Mouse (Mus musculus): ENCODE results near the gene Prune1. TPM values are rescaled to one million over a fixed set of nuclear protein-coding genes. Genes with fewer than 3 reads are reported as not detected.

The Prune1 gene
- polyA plus RNA-seq, 1 experiment: 24.8 TPM

- Histone ChIP-seq H3K4me1 (ENCODE audit: control insufficient read depth, insufficient read depth, low read length) (no peaks in the 10 kb centered on the region), H3K4me3 (ENCODE audit: insufficient read depth, low read length) (no peak overlapping the region), H3K27ac (ENCODE audit: insufficient read depth, low read length) (no peak overlapping the region)
- TF ChIP-seq POLR2A (IDR thresholded peaks at IDR 0.05; ENCODE audit: extremely low read depth, insufficient read depth, low read length): no peak
- no peak for TF ChIP-seq CTCF (IDR thresholded peaks at IDR 0.05; ENCODE audit: extremely low read depth, insufficient read depth, low read length)
Measured at GRCm38 (mm10) chr3:95310496-95310895, 28.6 kb upstream of the Prune1 start.

GRCm38 (mm10) chr3:95307100-95307499, 25.2 kb upstream of the Prune1 start, which contains the start of gene Anxa9:
Gene Anxa9, minus strand, starts transcription at chr3:95307176.
- TF ChIP-seq POLR2A (IDR thresholded peaks at IDR 0.05; ENCODE audit: extremely low read depth, insufficient read depth, low read length) (no peak), CTCF (IDR thresholded peaks at IDR 0.05; ENCODE audit: extremely low read depth, insufficient read depth, low read length) (no peak)
- no peaks in the 10 kb centered on the region for H3K4me1 ChIP-seq (ENCODE audit: control insufficient read depth, insufficient read depth, low read length)

GRCm38 (mm10) chr3:95306244-95306643, 24.4 kb upstream of the Prune1 start:
- no peaks in the 10 kb centered on the region for H3K4me1 ChIP-seq (ENCODE audit: control insufficient read depth, insufficient read depth, low read length)
- H3K27ac ChIP-seq (ENCODE audit: insufficient read depth, low read length): no peak overlapping the region
- TF ChIP-seq CTCF (IDR thresholded peaks at IDR 0.05; ENCODE audit: extremely low read depth, insufficient read depth, low read length): no peak
- no peak for TF ChIP-seq POLR2A (IDR thresholded peaks at IDR 0.05; ENCODE audit: extremely low read depth, insufficient read depth, low read length)
- no peak overlapping the region for H3K4me3 ChIP-seq (ENCODE audit: insufficient read depth, low read length)

More at GRCm38 (mm10) chr3:95307100-95307499, 25.2 kb upstream of the Prune1 start, which contains the start of gene Anxa9:
- H3K4me3 ChIP-seq (ENCODE audit: insufficient read depth, low read length): no peak within 1 kb of the TSS
- H3K27ac ChIP-seq (ENCODE audit: insufficient read depth, low read length): no peak within 1 kb of the TSS

- TF ChIP-seq CTCF (IDR thresholded peaks at IDR 0.05; ENCODE audit: extremely low read depth, insufficient read depth, low read length): no peak
- no peak for TF ChIP-seq POLR2A (IDR thresholded peaks at IDR 0.05; ENCODE audit: extremely low read depth, insufficient read depth, low read length)
- Histone ChIP-seq H3K27ac (ENCODE audit: insufficient read depth, low read length) (no peak overlapping the region), H3K4me1 (ENCODE audit: control insufficient read depth, insufficient read depth, low read length) (no peaks in the 10 kb centered on the region)
Measured at GRCm38 (mm10) chr3:95301204-95301796, 19.4 kb upstream of the Prune1 start.

GRCm38 (mm10) chr3:95298018-95298417, 16.1 kb upstream of the Prune1 start:
- no peak for TF ChIP-seq CTCF (IDR thresholded peaks at IDR 0.05; ENCODE audit: extremely low read depth, insufficient read depth, low read length)
- TF ChIP-seq POLR2A (IDR thresholded peaks at IDR 0.05; ENCODE audit: extremely low read depth, insufficient read depth, low read length): no peak
- H3K27ac ChIP-seq (ENCODE audit: insufficient read depth, low read length): no peak overlapping the region
- H3K4me3 ChIP-seq (ENCODE audit: insufficient read depth, low read length): no peak overlapping the region
- H3K4me1 ChIP-seq (ENCODE audit: control insufficient read depth, insufficient read depth, low read length): no peaks in the 10 kb centered on the region

More at GRCm38 (mm10) chr3:95301204-95301796, 19.4 kb upstream of the Prune1 start:
- no peak overlapping the region for H3K4me3 ChIP-seq (ENCODE audit: insufficient read depth, low read length)

GRCm38 (mm10) chr3:95296103-95296469, 14.2 kb upstream of the Prune1 start:
- H3K27ac ChIP-seq (ENCODE audit: insufficient read depth, low read length): no peak overlapping the region
- no peaks in the 10 kb centered on the region for H3K4me1 ChIP-seq (ENCODE audit: control insufficient read depth, insufficient read depth, low read length)
- no peak overlapping the region for H3K4me3 ChIP-seq (ENCODE audit: insufficient read depth, low read length)
- TF ChIP-seq CTCF (IDR thresholded peaks at IDR 0.05; ENCODE audit: extremely low read depth, insufficient read depth, low read length) (peak; percentile 63), POLR2A (IDR thresholded peaks at IDR 0.05; ENCODE audit: extremely low read depth, insufficient read depth, low read length) (no peak)

- Histone ChIP-seq H3K27ac (ENCODE audit: insufficient read depth, low read length) (no peak overlapping the region), H3K4me3 (ENCODE audit: insufficient read depth, low read length) (no peak overlapping the region), H3K4me1 (ENCODE audit: control insufficient read depth, insufficient read depth, low read length) (no peaks in the 10 kb centered on the region)
- TF ChIP-seq POLR2A (IDR thresholded peaks at IDR 0.05; ENCODE audit: extremely low read depth, insufficient read depth, low read length): no peak
- TF ChIP-seq CTCF (IDR thresholded peaks at IDR 0.05; ENCODE audit: extremely low read depth, insufficient read depth, low read length): no peak
Measured at GRCm38 (mm10) chr3:95295321-95296102, 13.6 kb upstream of the Prune1 start.

GRCm38 (mm10) chr3:95294718-95295117, 12.8 kb upstream of the Prune1 start:
- H3K27ac ChIP-seq (ENCODE audit: insufficient read depth, low read length): no peak overlapping the region
- no peaks in the 10 kb centered on the region for H3K4me1 ChIP-seq (ENCODE audit: control insufficient read depth, insufficient read depth, low read length)
- no peak for TF ChIP-seq POLR2A (IDR thresholded peaks at IDR 0.05; ENCODE audit: extremely low read depth, insufficient read depth, low read length)
- TF ChIP-seq CTCF (IDR thresholded peaks at IDR 0.05; ENCODE audit: extremely low read depth, insufficient read depth, low read length): no peak
- H3K4me3 ChIP-seq (ENCODE audit: insufficient read depth, low read length): no peak overlapping the region

GRCm38 (mm10) chr3:95294316-95294715, 12.4 kb upstream of the Prune1 start:
- Histone ChIP-seq H3K4me3 (ENCODE audit: insufficient read depth, low read length) (no peak overlapping the region), H3K4me1 (ENCODE audit: control insufficient read depth, insufficient read depth, low read length) (no peaks in the 10 kb centered on the region), H3K27ac (ENCODE audit: insufficient read depth, low read length) (no peak overlapping the region)
- no peak for TF ChIP-seq CTCF (IDR thresholded peaks at IDR 0.05; ENCODE audit: extremely low read depth, insufficient read depth, low read length)
- no peak for TF ChIP-seq POLR2A (IDR thresholded peaks at IDR 0.05; ENCODE audit: extremely low read depth, insufficient read depth, low read length)

GRCm38 (mm10) chr3:95293537-95293936, 11.7 kb upstream of the Prune1 start:
- TF ChIP-seq CTCF (IDR thresholded peaks at IDR 0.05; ENCODE audit: extremely low read depth, insufficient read depth, low read length) (no peak), POLR2A (IDR thresholded peaks at IDR 0.05; ENCODE audit: extremely low read depth, insufficient read depth, low read length) (no peak)
- H3K4me3 ChIP-seq (ENCODE audit: insufficient read depth, low read length): no peak overlapping the region
- no peak overlapping the region for H3K27ac ChIP-seq (ENCODE audit: insufficient read depth, low read length)
- no peaks in the 10 kb centered on the region for H3K4me1 ChIP-seq (ENCODE audit: control insufficient read depth, insufficient read depth, low read length)

Data from cortical plate, adult 2 months (tissue).